Mouse (Mus musculus): ENCODE measurements around the gene Ptgir. TPM values are rescaled to one million over a fixed set of nuclear protein-coding genes. Genes with fewer than 3 reads are reported as not detected.

The Ptgir gene
- polyA plus RNA-seq, 1 experiment = 5.7 TPM

- no peaks in the 10 kb centered on the region for H3K79me3 ChIP-seq (ENCODE audit: low read depth)
- TF ChIP-seq CTCF (IDR thresholded peaks at IDR 0.05; ENCODE audit: control insufficient read depth, insufficient read depth, insufficient read length) (peak; percentile 93), CEBPB (IDR thresholded peaks at IDR 0.05; ENCODE audit: low read depth) (no peak)
- peak within 1 kb of the TSS; percentile 29 for H3K4me3 ChIP-seq (ENCODE audit: insufficient read depth, poor library complexity, severe bottlenecking)
- H3K36me3 ChIP-seq (ENCODE audit: control insufficient read depth, insufficient read depth) = no peaks in the 10 kb centered on the region
- H3K27me3 ChIP-seq (ENCODE audit: control insufficient read depth, insufficient read depth, insufficient read length) = no peaks in the 10 kb centered on the region
- H3ac ChIP-seq (ENCODE audit: control insufficient read depth, insufficient read length, low read depth) = peak within 1 kb of the TSS; percentile 27
- no peaks in the 10 kb centered on the region for H3K79me2 ChIP-seq (ENCODE audit: control insufficient read depth, insufficient read depth)
Measured at GRCm38 (mm10) chr7:16891641-16892351, 14.5 kb upstream of the Ptgir start, which contains the start of gene Gng8. Gene Gng8, plus strand, starts transcription at chr7:16891786.

GRCm38 (mm10) chr7:16892352-16892730 is 13.9 kb upstream of the Ptgir start:
- Histone ChIP-seq H3K36me3 (ENCODE audit: control insufficient read depth, insufficient read depth) (no peaks in the 10 kb centered on the region), H3ac (ENCODE audit: control insufficient read depth, insufficient read length, low read depth) (peak overlapping the region; percentile 27), H3K79me3 (ENCODE audit: low read depth) (no peaks in the 10 kb centered on the region), H3K79me2 (ENCODE audit: control insufficient read depth, insufficient read depth) (no peaks in the 10 kb centered on the region), H3K4me3 (ENCODE audit: insufficient read depth, poor library complexity, severe bottlenecking) (no peak overlapping the region), H3K27me3 (ENCODE audit: control insufficient read depth, insufficient read depth, insufficient read length) (no peaks in the 10 kb centered on the region)
- TF ChIP-seq USF1 (IDR thresholded peaks at IDR 0.05; ENCODE audit: low read depth) = no peak
- no peak for TF ChIP-seq CTCF (IDR thresholded peaks at IDR 0.05; ENCODE audit: control insufficient read depth, insufficient read depth, insufficient read length)
- TF ChIP-seq CEBPB (IDR thresholded peaks at IDR 0.05; ENCODE audit: low read depth) = no peak
- TF ChIP-seq MAX (IDR thresholded peaks at IDR 0.05) = no peak
- TF ChIP-seq MYOG (IDR thresholded peaks at IDR 0.05; ENCODE audit: control insufficient read depth, extremely low read depth, insufficient read length) = no peak
- no peak for TF ChIP-seq FOSL1 (IDR thresholded peaks at IDR 0.05; ENCODE audit: insufficient read depth, low read length, poor library complexity, severe bottlenecking)
- no peak for TF ChIP-seq MYOD1 (IDR thresholded peaks at IDR 0.05; ENCODE audit: control insufficient read depth, insufficient read length, low read depth)

GRCm38 (mm10) chr7:16893612-16894011 is 12.7 kb upstream of the Ptgir start:
- no peak overlapping the region for H3K4me3 ChIP-seq (ENCODE audit: insufficient read depth, poor library complexity, severe bottlenecking)
- no peaks in the 10 kb centered on the region for H3K79me3 ChIP-seq (ENCODE audit: low read depth)
- no peaks in the 10 kb centered on the region for H3K36me3 ChIP-seq (ENCODE audit: control insufficient read depth, insufficient read depth)
- H3K27me3 ChIP-seq (ENCODE audit: control insufficient read depth, insufficient read depth, insufficient read length) = no peaks in the 10 kb centered on the region
- TF ChIP-seq MYOG (IDR thresholded peaks at IDR 0.05; ENCODE audit: control insufficient read depth, extremely low read depth, insufficient read length) (no peak), USF1 (IDR thresholded peaks at IDR 0.05; ENCODE audit: low read depth) (no peak), FOSL1 (IDR thresholded peaks at IDR 0.05; ENCODE audit: insufficient read depth, low read length, poor library complexity, severe bottlenecking) (no peak), MYOD1 (IDR thresholded peaks at IDR 0.05; ENCODE audit: control insufficient read depth, insufficient read length, low read depth) (no peak)
- H3K79me2 ChIP-seq (ENCODE audit: control insufficient read depth, insufficient read depth) = no peaks in the 10 kb centered on the region
- H3ac ChIP-seq (ENCODE audit: control insufficient read depth, insufficient read length, low read depth) = no peak overlapping the region

- no peak overlapping the region for H3ac ChIP-seq (ENCODE audit: control insufficient read depth, insufficient read length, low read depth)
- no peaks in the 10 kb centered on the region for H3K79me2 ChIP-seq (ENCODE audit: control insufficient read depth, insufficient read depth)
- H3K79me3 ChIP-seq (ENCODE audit: low read depth) = no peaks in the 10 kb centered on the region
- H3K27me3 ChIP-seq (ENCODE audit: control insufficient read depth, insufficient read depth, insufficient read length) = no peaks in the 10 kb centered on the region
- H3K4me3 ChIP-seq (ENCODE audit: insufficient read depth, poor library complexity, severe bottlenecking) = peak overlapping the region; percentile 2
- no peaks in the 10 kb centered on the region for H3K36me3 ChIP-seq (ENCODE audit: control insufficient read depth, insufficient read depth)
- no peak for TF ChIP-seq CEBPB (IDR thresholded peaks at IDR 0.05; ENCODE audit: low read depth)
Measured at GRCm38 (mm10) chr7:16894279-16894678, 12.0 kb upstream of the Ptgir start.

- Histone ChIP-seq H3K36me3 (ENCODE audit: control insufficient read depth, insufficient read depth) (no peaks in the 10 kb centered on the region), H3K79me3 (ENCODE audit: low read depth) (no peaks in the 10 kb centered on the region), H3K4me3 (ENCODE audit: insufficient read depth, poor library complexity, severe bottlenecking) (no peak overlapping the region), H3K79me2 (ENCODE audit: control insufficient read depth, insufficient read depth) (no peaks in the 10 kb centered on the region), H3K27me3 (ENCODE audit: control insufficient read depth, insufficient read depth, insufficient read length) (no peaks in the 10 kb centered on the region), H3ac (ENCODE audit: control insufficient read depth, insufficient read length, low read depth) (peak overlapping the region; percentile 15)
- TF ChIP-seq CTCF (IDR thresholded peaks at IDR 0.05; ENCODE audit: control insufficient read depth, insufficient read depth, insufficient read length) (peak; percentile 86), CEBPB (IDR thresholded peaks at IDR 0.05; ENCODE audit: low read depth) (no peak)
Measured at GRCm38 (mm10) chr7:16895000-16895399, 11.3 kb upstream of the Ptgir start.

- Histone ChIP-seq H3K27me3 (ENCODE audit: control insufficient read depth, insufficient read depth, insufficient read length) (no peaks in the 10 kb centered on the region), H3K79me2 (ENCODE audit: control insufficient read depth, insufficient read depth) (no peaks in the 10 kb centered on the region), H3ac (ENCODE audit: control insufficient read depth, insufficient read length, low read depth) (no peak overlapping the region), H3K79me3 (ENCODE audit: low read depth) (no peaks in the 10 kb centered on the region), H3K36me3 (ENCODE audit: control insufficient read depth, insufficient read depth) (no peaks in the 10 kb centered on the region), H3K4me3 (ENCODE audit: insufficient read depth, poor library complexity, severe bottlenecking) (no peak overlapping the region)
- TF ChIP-seq MYOD1 (IDR thresholded peaks at IDR 0.05; ENCODE audit: control insufficient read depth, insufficient read length, low read depth) (no peak), USF1 (IDR thresholded peaks at IDR 0.05; ENCODE audit: low read depth) (no peak)
Measured at GRCm38 (mm10) chr7:16895511-16895910, 10.8 kb upstream of the Ptgir start.

All from C2C12 (cell line).